Mouse (Mus musculus) heart, embryonic 13.5 days (tissue): ENCODE results near the gene Pin4. TPM values are rescaled to one million over a fixed set of nuclear protein-coding genes. Genes with fewer than 3 reads are reported as not detected.

Source experiments
- ATAC-seq: fragments of 200-750 bp; cut with Nextera tagmentation; 2 replicates; pipeline ENCODE4 v1.8.0; 2017; ENCODE audit warnings: moderate TSS enrichment; ENCODE audit not compliant: insufficient number of reproducible peaks, low FRiP score, low TSS enrichment; ENCODE audit errors: extremely low read depth
- H3K27ac ChIP-seq: fragments of 300-500 bp; sonication (generic); replicated peaks from 2 replicates; pipeline ENCODE4 v1.5.1; 2015; ENCODE audit warnings: moderate library complexity, mild to moderate bottlenecking, inconsistent platforms
- H3K27me3 ChIP-seq: fragments of 300-500 bp; sonication (generic); replicated peaks from 2 replicates; pipeline ENCODE4 v1.6.1; 2015; ENCODE audit warnings: mild to moderate bottlenecking, inconsistent platforms
- H3K36me3 ChIP-seq: fragments of 300-500 bp; sonication (generic); 2 replicates; pipeline ENCODE4 v1.6.1; 2015; ENCODE audit warnings: mild to moderate bottlenecking, inconsistent platforms
- H3K4me1 ChIP-seq: fragments of 300-500 bp; sonication (generic); 2 replicates; pipeline ENCODE4 v1.6.1; 2015; ENCODE audit warnings: inconsistent platforms
- H3K4me2 ChIP-seq: fragments of 300-500 bp; sonication (generic); 2 replicates; pipeline ENCODE4 v1.6.1; 2015; ENCODE audit warnings: inconsistent platforms, mild to moderate bottlenecking, moderate library complexity
- H3K4me3 ChIP-seq: fragments of 300-500 bp; sonication (generic); 2 replicates; pipeline ENCODE4 v1.5.1; 2015; ENCODE audit warnings: moderate library complexity, mild to moderate bottlenecking, inconsistent platforms
- H3K9ac ChIP-seq: fragments of 300-500 bp; sonication (generic); 2 replicates; pipeline ENCODE4 v1.6.1; 2015; ENCODE audit warnings: inconsistent platforms, mild to moderate bottlenecking, moderate library complexity
- H3K9me3 ChIP-seq: fragments of 300-500 bp; sonication (generic); 2 replicates; pipeline ENCODE4 v1.6.1; 2016; ENCODE audit warnings: inconsistent platforms
- WGBS: fragments of 180-500 bp; shearing (Covaris S2); methylation state at CpG from one replicate; pipeline ENCODE4 v1.1.7; 2015; ENCODE audit warnings: mixed read lengths; 5-methylcytosine and 5-hydroxymethylcytosine counted together
- polyA plus RNA-seq: library from polyadenylated mRNA; unstranded; fragments of >200 nt; fragmentation: Nextera tagmentation; extraction: Ambion mirVana; gene quantifications from 2 replicates; pipeline ENCODE4 v1.2.1, GENCODE M21; 2015

The Pin4 gene
- polyA plus RNA-seq, 1 experiment from 2014 or later: 50.7 TPM

DNA sequence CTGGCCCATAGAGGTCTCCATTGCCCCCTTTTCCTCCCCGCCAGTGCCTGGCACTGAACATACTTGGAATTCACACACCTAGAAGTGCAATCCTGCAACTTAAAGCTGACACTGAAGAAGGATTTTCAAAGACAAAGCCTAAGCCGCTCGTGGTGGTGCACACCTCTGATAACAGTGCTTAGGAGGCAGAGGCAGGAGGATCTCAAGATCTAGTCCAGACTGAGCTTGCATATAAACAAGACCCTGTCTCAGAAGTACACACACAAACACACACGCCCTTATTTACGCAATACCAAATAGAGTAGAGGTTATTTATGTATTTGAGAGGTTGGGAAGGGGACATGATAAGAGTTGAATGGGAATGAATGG lies 38.2 kb downstream of the Pin4 start:
- no peak for ATAC-seq

DNA sequence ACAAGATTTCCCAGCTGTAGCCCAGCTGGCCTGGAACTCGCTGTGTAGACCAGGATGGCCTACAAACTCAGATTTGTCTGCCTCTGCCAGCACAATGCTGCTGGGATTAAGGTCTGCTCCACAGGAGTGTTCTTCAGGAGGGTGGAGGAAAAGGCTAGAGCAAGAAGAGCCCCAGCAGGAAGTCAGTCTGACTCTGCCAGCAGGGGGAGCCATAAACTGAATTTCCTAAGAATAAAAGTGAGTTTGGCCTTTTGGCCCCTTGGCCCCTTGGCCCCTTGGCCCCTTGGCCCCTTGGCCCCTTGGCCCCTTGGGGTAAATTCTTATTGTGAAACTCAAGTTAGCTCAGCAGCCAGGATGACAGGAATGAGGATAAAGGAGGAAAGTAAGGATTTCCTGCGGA lies 40.5 kb downstream of the Pin4 start:
- no peak overlapping the region for H3K4me3 ChIP-seq
- H3K27ac ChIP-seq: no peak overlapping the region
- H3K27me3 ChIP-seq: peaks cover 6% of the 10 kb centered on the region; the same call in 1 of the 2 replicates
- no peaks in the 10 kb centered on the region for H3K36me3 ChIP-seq
- 62% methylated on average over 2 of the region's 2 CpGs for WGBS
- H3K4me1 ChIP-seq: peaks cover 4% of the 10 kb centered on the region; the same call in 1 of the 2 replicates
- H3K4me2 ChIP-seq: no peak overlapping the region
- H3K9ac ChIP-seq: no peak overlapping the region
- H3K9me3 ChIP-seq: no peaks in the 10 kb centered on the region
- ATAC-seq: no peak

More for the DNA sequence above, 38.2 kb downstream of the Pin4 start:
- Histone ChIP-seq H3K4me2 (peak overlapping the region; percentile 62), H3K9me3 (no peaks in the 10 kb centered on the region), H3K27me3 (peaks cover 6% of the 10 kb centered on the region; the same call in 1 of the 2 replicates), H3K4me1 (peaks cover 4% of the 10 kb centered on the region; the same call in 1 of the 2 replicates), H3K27ac (peak overlapping the region; percentile 83), H3K36me3 (no peaks in the 10 kb centered on the region), H3K9ac (peak overlapping the region; percentile 73), H3K4me3 (peak overlapping the region; percentile 50)
- 34% methylated on average over 5 of the region's 5 CpGs for WGBS

DNA sequence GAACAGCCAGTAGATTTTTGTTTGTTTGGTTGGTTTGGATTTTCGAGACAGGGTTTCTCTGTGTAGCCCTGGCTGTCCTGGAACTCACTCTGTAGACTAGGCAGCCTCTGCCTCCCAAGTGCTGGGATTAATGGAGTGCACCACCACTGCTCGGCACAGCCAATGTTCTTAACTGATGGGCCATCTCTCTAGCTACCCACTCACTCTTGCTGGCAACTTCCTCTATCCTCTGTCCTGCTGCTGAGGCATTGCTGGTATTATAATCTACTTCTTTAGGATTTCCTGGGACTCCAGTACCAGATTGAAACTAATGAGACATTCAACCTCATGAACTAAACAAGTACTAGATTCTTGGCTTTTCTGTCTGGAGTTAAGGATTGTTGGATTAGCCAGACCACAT lies 41.3 kb downstream of the Pin4 start:
- Histone ChIP-seq H3K4me2 (no peak overlapping the region), H3K27me3 (peaks cover 6% of the 10 kb centered on the region; the same call in 1 of the 2 replicates), H3K9ac (no peak overlapping the region), H3K27ac (no peak overlapping the region), H3K36me3 (no peaks in the 10 kb centered on the region), H3K4me1 (peaks cover 4% of the 10 kb centered on the region; the same call in 1 of the 2 replicates), H3K4me3 (no peak overlapping the region), H3K9me3 (no peaks in the 10 kb centered on the region)
- no peak for ATAC-seq
- 57% methylated on average over 2 of the region's 2 CpGs for WGBS

DNA sequence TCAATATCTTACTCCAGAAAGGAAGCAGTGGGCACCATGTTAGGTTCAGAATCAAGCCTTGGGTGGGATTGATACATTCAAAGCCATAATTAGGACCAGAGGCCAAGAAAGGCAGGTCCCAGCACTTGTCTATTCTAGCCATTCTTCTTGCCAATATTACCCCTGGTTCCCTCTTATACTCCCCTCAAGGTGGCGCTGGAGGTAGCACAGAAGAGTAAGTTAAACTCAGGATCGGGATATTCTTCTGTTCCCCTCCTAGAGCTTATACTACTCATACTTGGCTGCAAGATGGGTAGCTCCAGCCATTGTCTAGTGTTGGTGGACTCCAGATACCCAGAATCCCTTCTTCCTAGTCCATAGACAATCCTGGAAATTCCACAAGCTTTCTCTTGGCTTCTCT lies 43.8 kb downstream of the Pin4 start:
- 44% methylated on average over 2 of the region's 2 CpGs for WGBS
- no peak for ATAC-seq
- H3K4me1 ChIP-seq: 0 out of 2 replicates have a peak, but pooled peaks cover 3% of the 10 kb centered on the region
- no peak overlapping the region for H3K4me2 ChIP-seq
- no peaks in the 10 kb centered on the region for H3K36me3 ChIP-seq
- H3K27me3 ChIP-seq: peaks cover 6% of the 10 kb centered on the region
- no peak overlapping the region for H3K9ac ChIP-seq
- H3K27ac ChIP-seq: no peak overlapping the region
- no peak overlapping the region for H3K4me3 ChIP-seq
- H3K9me3 ChIP-seq: no peaks in the 10 kb centered on the region

DNA sequence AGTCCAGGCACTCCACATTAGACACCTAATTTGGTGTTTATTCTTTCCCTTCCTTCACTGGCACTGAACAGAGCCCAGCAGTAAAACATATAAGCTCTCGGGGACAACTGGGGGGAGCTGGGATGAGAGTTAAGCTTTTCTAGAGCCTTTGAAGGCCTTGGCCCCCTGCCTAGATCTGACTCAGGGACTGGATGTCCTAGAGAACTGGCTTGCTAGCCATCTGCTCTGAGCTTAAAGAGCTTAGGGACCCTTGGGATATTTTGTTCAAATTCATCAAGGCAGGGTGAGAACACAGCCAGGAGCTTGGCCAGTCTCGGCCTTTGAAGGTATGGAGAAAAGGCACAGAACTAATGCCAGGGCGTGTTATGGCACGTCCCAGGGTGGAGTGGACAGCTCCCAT lies 44.3 kb downstream of the Pin4 start:
- ATAC-seq: no peak
- H3K27me3 ChIP-seq: peaks cover 6% of the 10 kb centered on the region
- 0 out of 2 replicates have a peak, but pooled peaks cover 3% of the 10 kb centered on the region for H3K4me1 ChIP-seq
- H3K4me2 ChIP-seq: no peak overlapping the region
- H3K4me3 ChIP-seq: no peak overlapping the region
- no peaks in the 10 kb centered on the region for H3K9me3 ChIP-seq
- WGBS: 60% methylated on average over 4 of the region's 4 CpGs
- H3K27ac ChIP-seq: no peak overlapping the region
- no peaks in the 10 kb centered on the region for H3K36me3 ChIP-seq
- no peak overlapping the region for H3K9ac ChIP-seq

DNA sequence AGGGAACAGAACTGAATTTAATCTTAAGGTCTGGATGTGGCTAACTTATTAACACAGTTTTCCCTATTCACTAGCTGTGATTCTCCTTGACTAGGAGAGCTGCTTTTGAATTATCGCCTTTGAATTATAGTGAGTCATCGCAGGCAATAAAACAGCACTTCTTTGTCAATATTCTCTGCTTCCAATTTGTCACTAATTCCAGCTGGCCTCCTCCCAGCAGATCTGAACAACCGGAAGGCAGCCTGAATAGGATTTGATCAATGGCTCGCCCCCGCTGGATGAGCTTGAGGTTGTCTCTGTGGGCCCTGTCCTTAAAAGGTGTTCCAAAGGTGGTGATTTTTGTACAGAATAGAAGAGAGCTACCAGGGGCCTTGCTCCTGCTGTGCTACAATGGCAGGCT lies 47.3 kb downstream of the Pin4 start:
- Histone ChIP-seq H3K4me2 (no peak overlapping the region), H3K9me3 (no peaks in the 10 kb centered on the region), H3K27me3 (peaks cover 6% of the 10 kb centered on the region), H3K36me3 (no peaks in the 10 kb centered on the region), H3K4me1 (0 out of 2 replicates have a peak, but pooled peaks cover 5% of the 10 kb centered on the region), H3K9ac (no peak overlapping the region), H3K27ac (no peak overlapping the region), H3K4me3 (no peak overlapping the region)
- WGBS: 64% methylated on average over 5 of the region's 5 CpGs
- ATAC-seq: no peak

DNA sequence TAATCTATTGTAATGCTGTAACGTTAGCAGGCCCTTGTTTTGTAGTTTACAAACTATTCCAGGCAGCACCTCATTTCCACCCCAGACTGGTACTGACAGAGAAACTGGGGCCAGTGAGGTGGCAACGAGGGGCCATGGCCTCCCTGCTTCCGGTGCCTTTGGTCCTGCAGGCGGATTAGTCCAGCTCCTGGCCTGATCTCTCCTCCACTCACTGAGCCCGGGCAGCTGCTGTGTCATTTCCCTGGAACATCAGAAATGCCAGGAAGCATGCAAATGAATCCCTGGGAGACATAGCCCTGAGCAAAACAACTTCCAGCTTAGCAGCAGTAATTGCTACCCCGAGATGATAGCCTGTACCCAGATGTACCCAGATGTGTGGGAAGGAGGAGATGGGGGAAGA lies 47.7 kb downstream of the Pin4 start:
- no peaks in the 10 kb centered on the region for H3K36me3 ChIP-seq
- H3K9me3 ChIP-seq: no peaks in the 10 kb centered on the region
- H3K4me1 ChIP-seq: 0 out of 2 replicates have a peak, but pooled peaks cover 5% of the 10 kb centered on the region
- H3K9ac ChIP-seq: no peak overlapping the region
- peaks cover 4% of the 10 kb centered on the region for H3K27me3 ChIP-seq
- ATAC-seq: no peak
- H3K27ac ChIP-seq: no peak overlapping the region; the same call in 1 of the 2 replicates
- no peak overlapping the region for H3K4me3 ChIP-seq
- WGBS: 30% methylated on average over 6 of the region's 6 CpGs
- H3K4me2 ChIP-seq: no peak overlapping the region

DNA sequence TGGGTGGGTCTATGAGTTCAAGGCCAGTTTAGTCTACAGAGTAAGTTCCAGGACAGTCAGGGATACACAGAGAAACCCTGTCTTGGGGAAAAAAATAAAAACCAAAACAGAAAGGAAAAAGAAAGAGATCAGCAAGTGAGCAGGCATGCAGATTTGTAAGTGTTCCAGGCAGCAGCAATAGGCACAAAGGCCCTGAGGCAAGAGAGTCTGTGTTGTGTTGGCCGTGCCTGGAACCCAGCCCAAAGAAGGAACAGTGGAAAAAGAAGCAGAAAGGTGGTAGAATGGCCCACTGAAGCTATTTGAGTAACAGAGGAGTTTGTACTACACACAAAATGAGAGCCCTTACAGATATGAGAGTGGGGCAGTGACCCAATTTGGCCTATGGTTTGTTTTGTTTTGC lies 50.5 kb downstream of the Pin4 start:
- 60% methylated on average over 1 of the region's 1 CpGs for WGBS
- no peaks in the 10 kb centered on the region for H3K9me3 ChIP-seq
- no peak overlapping the region for H3K27ac ChIP-seq
- no peaks in the 10 kb centered on the region for H3K36me3 ChIP-seq
- H3K27me3 ChIP-seq: peaks cover 3% of the 10 kb centered on the region; the same call in 1 of the 2 replicates
- H3K9ac ChIP-seq: no peak overlapping the region
- no peak overlapping the region for H3K4me2 ChIP-seq
- no peak overlapping the region for H3K4me3 ChIP-seq
- no peak for ATAC-seq
- H3K4me1 ChIP-seq: 0 out of 2 replicates have a peak, but pooled peaks cover 5% of the 10 kb centered on the region

DNA sequence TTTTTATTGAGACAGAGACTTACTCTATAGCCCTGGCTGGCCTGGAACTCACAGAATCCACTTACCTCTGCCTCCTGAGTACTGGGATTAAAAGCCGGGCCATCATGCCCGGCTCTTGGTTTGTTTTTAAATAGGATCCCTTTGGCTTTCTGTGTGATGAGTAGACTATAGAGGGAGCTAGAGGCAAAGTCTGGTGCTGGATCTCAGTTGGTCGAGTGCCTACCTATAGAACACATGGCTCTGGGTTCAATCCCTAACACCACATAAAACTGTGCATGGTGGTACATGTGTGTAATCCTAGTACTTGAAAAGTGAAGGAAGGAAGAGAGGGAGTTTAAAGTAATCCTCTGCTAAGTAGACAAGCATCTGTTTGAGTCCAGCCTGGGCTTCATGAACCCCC lies 50.9 kb downstream of the Pin4 start:
- no peak for ATAC-seq
- H3K27me3 ChIP-seq: peaks cover 3% of the 10 kb centered on the region; the same call in 1 of the 2 replicates
- no peaks in the 10 kb centered on the region for H3K36me3 ChIP-seq
- no peaks in the 10 kb centered on the region for H3K9me3 ChIP-seq
- 0 out of 2 replicates have a peak, but pooled peaks cover 5% of the 10 kb centered on the region for H3K4me1 ChIP-seq
- H3K4me2 ChIP-seq: no peak overlapping the region
- H3K9ac ChIP-seq: no peak overlapping the region
- no peak overlapping the region for H3K4me3 ChIP-seq
- H3K27ac ChIP-seq: no peak overlapping the region
- WGBS: 45% methylated on average over 3 of the region's 3 CpGs

DNA sequence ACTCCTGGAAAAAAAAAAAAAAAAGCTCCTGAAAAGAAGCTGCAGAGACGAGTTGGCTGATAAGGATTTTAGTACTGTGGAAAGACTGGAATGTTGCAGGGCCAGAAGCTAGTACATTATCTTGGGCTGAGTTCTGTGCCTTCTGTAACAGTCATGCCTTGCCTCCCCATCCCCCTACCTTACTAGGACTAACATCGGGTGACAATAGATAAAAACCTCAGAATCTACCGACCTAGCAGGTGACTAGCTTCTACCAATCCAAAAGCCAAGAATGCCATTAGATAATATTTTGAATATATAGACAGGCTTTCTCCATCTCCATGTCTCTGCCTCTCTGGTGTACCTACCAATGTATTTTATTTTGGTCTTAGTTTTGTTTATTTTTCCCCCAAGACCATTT lies 51.7 kb downstream of the Pin4 start:
- Histone ChIP-seq H3K4me2 (no peak overlapping the region), H3K36me3 (no peaks in the 10 kb centered on the region)
- 26% methylated on average over 3 of the region's 3 CpGs for WGBS

DNA sequence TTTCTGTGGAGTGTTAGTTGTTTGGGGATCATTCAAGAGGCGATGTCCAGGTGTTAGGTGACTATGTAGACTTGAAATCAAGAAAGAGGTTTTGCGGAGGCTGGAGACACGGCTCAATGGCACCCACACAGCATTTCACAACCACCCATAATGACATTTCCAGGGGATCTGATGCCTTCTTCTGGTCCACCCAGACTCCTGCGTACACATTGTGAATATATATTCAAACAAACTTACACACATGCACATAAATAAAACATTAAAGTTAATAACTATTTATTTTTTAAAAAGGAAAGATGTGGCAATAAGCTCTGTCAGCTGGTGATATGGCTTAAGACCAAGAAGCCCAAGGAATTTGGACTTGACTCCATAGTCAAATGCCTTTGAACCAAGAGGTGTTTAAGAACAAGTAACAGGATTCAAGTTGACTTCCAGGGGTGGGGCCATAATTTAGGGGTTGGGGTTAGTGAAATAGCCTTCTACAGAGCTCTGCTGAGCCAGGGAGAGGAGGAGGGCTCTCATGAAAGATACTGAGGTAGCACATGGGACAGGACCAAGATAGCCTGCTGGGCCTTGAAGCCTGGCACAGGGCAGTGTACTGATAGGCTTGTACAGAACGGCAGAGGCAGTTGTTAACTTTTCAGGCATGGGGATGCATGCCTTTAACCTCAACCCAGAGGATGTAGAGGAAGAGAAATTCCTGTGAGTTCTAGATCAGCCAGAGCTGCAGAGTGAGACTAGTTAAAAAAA lies 56.5 kb downstream of the Pin4 start:
- 0 out of 2 replicates have a peak, but pooled peaks cover 2% of the 10 kb centered on the region for H3K4me1 ChIP-seq
- H3K27me3 ChIP-seq: peaks cover 7% of the 10 kb centered on the region; the same call in 1 of the 2 replicates
- no peak overlapping the region for H3K4me3 ChIP-seq
- no peak overlapping the region for H3K9ac ChIP-seq
- H3K36me3 ChIP-seq: no peaks in the 10 kb centered on the region
- no peaks in the 10 kb centered on the region for H3K9me3 ChIP-seq
- H3K4me2 ChIP-seq: no peak overlapping the region
- no peak overlapping the region for H3K27ac ChIP-seq
- no peak for ATAC-seq
- WGBS: 82% methylated on average over 5 of the region's 5 CpGs

More for the DNA sequence above, 51.7 kb downstream of the Pin4 start:
- ATAC-seq: no peak
- H3K4me3 ChIP-seq: no peak overlapping the region
- 0 out of 2 replicates have a peak, but pooled peaks cover 5% of the 10 kb centered on the region for H3K4me1 ChIP-seq
- H3K27me3 ChIP-seq: peaks cover 3% of the 10 kb centered on the region; the same call in 1 of the 2 replicates
- H3K9ac ChIP-seq: no peak overlapping the region
- no peak overlapping the region for H3K27ac ChIP-seq
- no peaks in the 10 kb centered on the region for H3K9me3 ChIP-seq
